Mouse (Mus musculus) layer of hippocampus, adult 18-20 months (tissue): ENCODE measurements around the gene Bzw2. TPM values are rescaled to one million over a fixed set of nuclear protein-coding genes. Genes with fewer than 3 reads are reported as not detected.
"Not testable (repeated sequence)": the region's sequence is repeated elsewhere in the genome, so short reads cannot be mapped to it uniquely, and the experiment has no call there.

Experiments
- DNase-seq, 2 experiments: peaks; one replicate each; pipeline ENCODE4 v3.0.0; 2022; ENCODE audit warnings: low spot score in 2 of 2
- long read RNA-seq: library from polyadenylated mRNA; stranded (forward); transcript quantifications from one replicate; pipeline ENCODE4 v2.0.0, GENCODE M21; 2021
- total RNA-seq, 2 experiments: library from RNA; stranded (reverse); gene quantifications; 2 replicates each; pipeline ENCODE4 v1.2.3; 2021

The Bzw2 gene
- 10 to 100 TPM; 55.1 to 55.8 TPM for total RNA-seq
- long read RNA-seq, transcript Bzw2-201 (12 exons, 1,871 nt), result major isoform, 53 of 58 reads
- long read RNA-seq, partial matches to known transcripts, result 1 of 58 reads
- long read RNA-seq, other reads (novel, unspliced or antisense), result 4 of 58 reads

GRCm38 (mm10) chr12:36157638-36158308 is at the start of gene Bzw2:
Gene Bzw2, minus strand, starts transcription at chr12:36158080.
- peak; percentile 36 to 65 for DNase-seq

GRCm38 (mm10) chr12:36207072-36207799 is 49.4 kb upstream of the Bzw2 start:
- peak in 1 of 2 experiments; percentile 68 for DNase-seq

DNA sequence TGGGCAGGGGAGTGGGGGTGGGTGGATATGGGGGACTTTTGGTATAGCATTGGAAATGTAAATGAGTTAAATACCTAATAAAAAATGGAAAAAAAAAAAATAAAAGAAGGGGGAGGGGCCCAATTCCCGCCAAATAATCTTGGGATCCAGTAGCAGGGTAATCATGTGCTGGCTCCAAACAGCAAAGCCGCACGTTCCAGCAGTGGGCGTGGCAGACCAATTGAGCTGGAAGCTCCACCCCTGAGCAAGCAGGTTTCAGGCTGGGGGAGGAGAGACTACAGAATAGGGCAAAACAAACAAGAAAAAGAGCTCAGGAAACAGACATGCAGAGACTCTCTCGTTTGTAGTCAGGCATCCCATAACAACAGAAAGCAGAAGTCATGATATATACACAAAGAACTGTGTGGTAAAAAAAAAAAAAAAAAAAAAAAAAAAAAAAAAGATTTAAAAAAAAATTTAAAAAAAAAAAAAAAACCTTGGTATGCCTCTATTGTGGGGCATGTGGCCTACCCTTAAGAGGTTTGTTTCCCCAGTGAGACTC is 47.8 kb upstream of the Bzw2 start:
- DNase-seq, result not testable (repeated sequence)

- DNase-seq, result no peak
Observed at GRCm38 (mm10) chr12:36194976-36195375, 37.1 kb upstream of the Bzw2 start.

DNA sequence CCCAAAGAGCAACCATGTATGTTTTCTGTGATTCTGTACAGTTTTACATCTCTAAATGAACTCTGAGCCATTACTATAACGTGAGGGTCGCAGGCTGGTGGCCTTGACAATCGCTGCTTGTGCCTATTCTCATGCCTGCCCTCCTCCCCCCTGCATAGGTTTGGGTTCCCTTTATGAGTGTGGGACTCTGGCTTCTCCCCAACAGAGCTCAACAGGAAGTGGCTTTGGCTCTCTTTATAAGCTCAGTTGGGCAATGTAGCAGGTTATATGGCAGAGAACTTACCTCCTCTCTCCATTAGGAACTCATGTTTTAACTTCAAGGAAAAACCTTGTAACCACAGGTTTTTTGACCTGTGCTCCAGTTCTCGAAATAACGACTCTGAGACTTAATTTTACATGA is 32.5 kb upstream of the Bzw2 start:
- no peak for DNase-seq

- DNase-seq, result no peak
Observed at GRCm38 (mm10) chr12:36189610-36190009, 31.7 kb upstream of the Bzw2 start.

DNA sequence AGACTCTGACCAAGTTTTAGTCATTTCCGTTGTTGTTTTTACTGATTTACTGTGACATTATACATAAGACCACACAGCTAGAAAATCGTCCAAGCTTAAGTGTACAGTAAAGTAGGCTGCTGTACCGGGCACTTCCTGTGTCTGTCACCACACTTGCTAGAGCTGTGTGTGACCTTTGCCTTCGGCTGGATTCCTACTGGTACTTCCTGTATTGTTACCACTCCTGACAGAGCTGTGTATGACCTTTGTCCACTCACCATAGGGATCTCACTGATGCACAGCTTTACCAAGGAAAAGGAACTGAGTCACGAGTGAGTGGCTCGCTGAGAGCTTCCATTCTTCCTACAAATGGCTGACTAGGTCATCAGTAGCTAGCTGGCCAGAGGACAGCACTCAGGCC is 29.2 kb upstream of the Bzw2 start:
- DNase-seq, result no peak

- DNase-seq, result no peak
Observed at GRCm38 (mm10) chr12:36182570-36182969, 24.7 kb upstream of the Bzw2 start.

DNA sequence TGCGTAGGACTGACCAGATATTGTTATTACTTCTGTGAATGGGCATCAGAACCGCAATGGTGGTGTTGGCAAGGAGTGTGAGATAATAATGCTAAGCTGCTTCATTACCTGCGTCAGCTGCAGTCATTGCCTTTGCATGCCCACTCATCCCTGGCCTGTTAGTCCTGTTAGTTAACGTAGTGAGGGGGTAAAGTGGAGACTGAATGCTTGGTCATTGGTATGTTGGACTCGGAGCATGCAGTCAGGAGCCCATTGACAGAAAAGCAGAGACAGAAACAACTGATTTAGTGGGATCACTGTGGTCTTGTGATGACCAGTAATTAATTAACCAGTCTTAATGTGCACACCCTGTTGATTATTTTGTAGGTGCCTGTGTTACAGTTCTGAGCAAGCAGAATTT is 19.3 kb upstream of the Bzw2 start:
- DNase-seq, result no peak

GRCm38 (mm10) chr12:36165299-36165698 is 7.4 kb upstream of the Bzw2 start:
- DNase-seq, result no peak

- DNase-seq, result no peak
Observed at GRCm38 (mm10) chr12:36164126-36164791, 6.4 kb upstream of the Bzw2 start.

DNA sequence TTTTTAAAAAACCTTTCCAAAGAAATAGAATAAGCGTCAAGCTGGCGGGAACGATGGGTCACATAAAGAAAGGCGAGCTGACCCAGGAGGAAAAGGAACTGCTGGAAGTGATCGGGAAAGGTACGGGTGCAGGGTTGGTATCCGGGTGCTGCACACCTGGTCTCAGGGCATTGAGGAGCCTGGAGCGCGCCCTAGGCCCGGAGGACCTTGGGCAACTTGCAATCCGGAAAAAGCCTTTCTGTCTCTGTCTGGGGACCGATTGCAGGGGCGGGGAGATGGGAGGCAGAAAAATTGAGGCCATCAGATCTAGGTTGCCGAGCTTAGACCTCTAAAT is 609 bp downstream of the Bzw2 start:
- DNase-seq, result no peak

- DNase-seq, result peak; percentile 86 to 90
Observed at GRCm38 (mm10) chr12:36156637-36157303, 1.1 kb downstream of the Bzw2 start, which contains the start of gene Ankmy2. Gene Ankmy2, plus strand, starts transcription at chr12:36157114.

- peak; percentile 13 to 31 for DNase-seq
Observed at GRCm38 (mm10) chr12:36156101-36156636, 1.7 kb downstream of the Bzw2 start.

GRCm38 (mm10) chr12:36155141-36155641 is 2.7 kb downstream of the Bzw2 start:
- peak in 1 of 2 experiments; percentile 44 for DNase-seq

- no peak for DNase-seq
Observed at GRCm38 (mm10) chr12:36150737-36151136, 7.1 kb downstream of the Bzw2 start.

DNA sequence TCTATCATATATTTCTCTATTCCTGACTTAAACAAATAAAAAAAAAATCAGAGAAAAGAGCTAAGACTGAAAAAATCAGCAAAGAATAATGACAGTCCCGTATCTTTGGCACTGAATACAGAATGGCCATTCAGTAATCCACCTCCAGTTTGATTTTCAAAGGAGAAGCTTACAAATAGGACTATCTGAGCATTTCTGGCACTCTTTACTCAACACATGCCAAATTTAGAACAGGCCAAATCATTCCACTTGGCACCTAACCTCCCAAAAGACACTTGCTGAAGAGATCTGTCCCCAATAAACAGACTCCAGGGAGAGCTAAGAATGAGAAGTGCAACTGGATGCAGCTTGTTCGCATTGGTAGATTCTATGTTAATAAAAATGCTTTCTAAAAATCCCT is 7.6 kb downstream of the Bzw2 start:
- DNase-seq, result peak in 1 of 2 experiments; percentile 31

DNA sequence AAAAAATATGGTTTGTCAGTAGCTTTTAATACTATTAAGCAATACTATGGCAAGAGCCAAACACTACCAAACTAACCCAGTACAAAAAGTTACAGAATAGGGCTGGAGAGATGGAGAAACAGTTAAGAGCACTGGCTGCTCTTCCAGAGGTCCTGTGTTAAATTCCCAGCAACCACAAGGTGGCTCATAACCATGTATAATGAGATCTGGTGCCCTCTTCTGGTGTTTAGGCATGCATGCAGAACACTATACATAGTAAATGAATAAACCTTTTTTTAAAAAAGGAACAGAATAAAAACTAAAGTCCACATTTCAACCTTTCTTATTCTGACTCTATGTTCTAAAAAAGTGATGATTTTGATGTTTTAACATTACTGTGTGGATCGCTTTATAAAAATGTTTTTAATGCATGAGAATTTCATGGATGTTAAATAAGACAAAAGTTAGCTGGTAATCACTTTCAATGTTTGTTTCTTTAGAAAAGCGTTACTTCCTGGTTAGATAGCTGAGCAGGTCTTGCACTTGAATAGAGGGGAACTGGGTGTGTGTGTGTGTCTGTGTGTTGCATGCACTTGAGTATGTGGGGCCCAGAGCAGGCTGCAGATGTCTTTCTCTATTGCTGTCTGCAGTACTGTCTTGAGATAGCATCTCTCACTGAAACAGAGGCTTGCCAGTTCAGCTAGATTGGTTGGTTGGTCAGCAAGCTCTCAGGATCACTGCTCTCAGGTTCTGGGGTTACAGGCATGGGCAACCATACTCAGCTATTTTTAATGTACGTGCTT is 11.5 kb downstream of the Bzw2 start:
- DNase-seq, result no peak

- peak in 1 of 2 experiments; percentile 36 for DNase-seq
Observed at GRCm38 (mm10) chr12:36140401-36140800, 17.5 kb downstream of the Bzw2 start.

DNA sequence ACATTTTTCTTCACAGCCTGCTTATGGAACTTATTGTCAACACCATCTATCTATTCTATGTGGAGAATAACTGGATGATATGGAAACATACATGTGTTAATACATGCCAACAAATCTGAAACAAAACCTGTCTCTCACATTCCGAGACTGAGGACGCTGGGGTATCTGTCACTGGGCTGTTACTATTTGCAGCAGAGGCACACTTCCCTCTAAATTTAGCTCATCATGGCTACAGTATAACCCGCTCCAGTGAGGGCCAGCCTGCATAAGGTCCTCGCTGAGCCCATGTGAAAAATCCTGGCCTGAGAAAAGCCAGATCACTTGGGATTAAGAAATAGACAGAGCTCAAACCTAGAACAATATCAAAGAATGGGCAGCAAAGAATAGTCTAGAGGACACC is 20.7 kb downstream of the Bzw2 start:
- DNase-seq, result no peak
